Mouse (Mus musculus): Measurements from ENCODE around the gene Ethe1.

Ethe1 gene

DNA sequence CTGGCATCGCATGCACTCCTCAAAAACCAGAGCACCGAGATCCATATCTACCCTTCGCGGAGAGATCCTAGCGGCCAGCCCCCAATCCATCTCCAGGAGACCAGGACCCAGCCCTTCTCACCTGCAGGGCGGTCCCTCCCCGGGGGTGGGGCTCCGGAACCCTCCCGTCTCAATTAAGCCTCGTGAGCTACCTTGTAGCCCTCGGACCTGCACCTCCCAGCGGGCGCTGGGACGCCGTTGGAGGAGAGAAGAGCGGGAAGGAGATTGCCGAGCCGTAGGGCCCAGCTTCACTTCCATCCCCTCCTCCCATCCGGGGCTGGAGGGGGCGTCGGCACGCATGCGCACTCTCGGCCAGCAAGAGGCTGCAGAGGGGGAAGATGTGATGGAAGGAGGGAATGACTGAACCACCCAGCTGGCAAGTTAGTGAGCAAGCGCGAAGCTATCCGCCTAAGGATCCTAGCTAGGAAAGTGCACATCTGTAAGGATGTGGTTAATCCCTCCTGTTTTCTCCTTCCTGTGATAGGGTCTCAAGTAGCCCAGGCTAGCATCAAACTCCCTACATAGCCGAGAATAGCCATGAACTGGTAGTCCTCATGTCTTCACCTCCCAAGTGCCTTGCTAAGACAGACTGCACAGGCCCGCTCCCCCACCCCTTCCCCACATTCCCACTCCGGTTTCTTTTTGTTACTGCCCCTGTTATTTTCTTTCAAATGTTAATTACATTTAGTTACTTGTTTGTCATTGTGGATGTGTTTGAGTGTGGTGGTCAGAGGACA is at the start of gene Ethe1, which contains the start of gene Zfp575:
TSS of gene Ethe1 (plus strand) at position 214 of the 776 bp plus-strand sequence.
TSS of gene Zfp575 (minus strand) at position 312 of the 776 bp plus-strand sequence.
- no peak for DNase-seq (ENCODE audit: low spot score in 2 of 2)

DNA sequence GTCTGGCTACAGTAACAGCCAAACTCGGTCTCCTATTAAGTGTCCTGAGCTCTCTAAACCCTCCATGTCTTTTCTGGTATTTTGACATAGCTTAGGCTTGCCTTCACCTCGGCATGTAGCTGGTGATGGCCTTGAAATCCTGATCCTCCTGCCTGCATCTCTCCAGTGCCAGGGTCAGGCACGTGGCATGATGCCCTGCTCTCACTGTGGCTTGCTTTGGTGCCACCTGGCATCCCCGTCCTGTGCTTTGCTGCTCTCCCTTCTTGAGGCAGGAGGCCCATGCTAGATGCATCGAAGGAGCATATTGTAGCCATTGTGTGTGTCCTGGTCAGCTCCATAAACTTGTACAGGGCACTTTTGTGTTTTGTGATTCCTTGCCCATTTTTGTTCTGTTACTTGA is 49.8 kb upstream of the Ethe1 start:
- DNase-seq (ENCODE audit: low spot score in 2 of 2), result no peak

DNA sequence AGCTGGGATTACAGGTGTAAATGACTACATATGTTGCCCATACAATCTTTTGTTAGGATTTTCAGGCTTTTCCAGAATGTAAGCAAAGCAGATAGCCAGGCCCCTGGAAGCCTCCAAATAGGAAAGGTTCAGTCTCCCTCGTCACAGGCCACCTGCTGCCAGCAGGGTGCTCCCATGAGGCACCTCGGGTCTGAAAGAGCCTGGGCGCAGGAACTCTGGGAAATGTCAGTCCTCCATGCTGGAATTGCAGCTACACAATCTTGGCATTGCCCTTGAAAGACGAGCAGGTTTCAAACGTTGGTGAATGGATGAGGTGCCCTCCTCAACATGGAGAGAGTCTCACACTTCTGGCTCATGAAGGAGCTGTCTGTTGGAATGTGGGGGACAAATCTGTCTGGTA is 49.2 kb upstream of the Ethe1 start:
- DNase-seq (ENCODE audit: low spot score in 2 of 2), result no peak

DNA sequence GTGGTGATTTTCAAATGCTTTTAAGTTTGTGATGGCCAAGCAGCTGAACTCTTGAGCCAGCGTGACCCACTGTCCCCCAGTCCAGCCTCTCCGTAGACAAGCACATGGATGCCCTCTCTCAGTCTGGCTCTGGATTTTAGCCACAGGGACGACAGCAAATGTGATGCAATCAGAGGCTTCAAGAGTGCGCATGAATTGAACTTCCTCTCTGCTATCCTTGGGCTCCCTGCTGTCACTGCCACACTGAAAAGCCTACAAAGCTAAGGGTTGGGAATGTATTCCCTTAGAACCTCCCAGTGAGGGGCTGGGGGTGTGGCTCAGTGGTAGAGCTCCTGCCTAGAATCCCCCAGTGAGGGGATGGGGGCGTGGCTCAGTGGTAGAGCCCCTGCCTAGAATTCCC is 48.6 kb upstream of the Ethe1 start:
- DNase-seq (ENCODE audit: low spot score in 2 of 2), result no peak

DNA sequence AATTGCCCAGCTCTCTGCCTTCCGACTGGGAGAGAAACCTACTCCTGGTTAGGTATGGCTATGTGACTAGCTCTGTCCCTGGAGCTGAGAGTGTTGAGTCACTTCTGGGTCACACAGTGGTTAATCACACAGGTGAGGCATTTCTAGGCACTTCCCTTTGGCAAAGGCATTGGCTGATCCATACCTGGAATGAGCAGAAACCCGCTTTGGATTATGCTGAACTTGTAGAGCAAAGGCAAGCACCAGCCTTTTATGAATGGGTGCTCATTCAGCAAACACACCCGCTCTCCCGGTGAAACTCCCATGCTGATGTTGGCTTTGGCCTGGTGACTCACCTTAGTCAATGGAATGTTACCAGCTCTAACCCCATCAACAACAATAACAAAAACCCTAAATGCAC is 47.7 kb upstream of the Ethe1 start:
- no peak for DNase-seq (ENCODE audit: low spot score in 2 of 2)

DNA sequence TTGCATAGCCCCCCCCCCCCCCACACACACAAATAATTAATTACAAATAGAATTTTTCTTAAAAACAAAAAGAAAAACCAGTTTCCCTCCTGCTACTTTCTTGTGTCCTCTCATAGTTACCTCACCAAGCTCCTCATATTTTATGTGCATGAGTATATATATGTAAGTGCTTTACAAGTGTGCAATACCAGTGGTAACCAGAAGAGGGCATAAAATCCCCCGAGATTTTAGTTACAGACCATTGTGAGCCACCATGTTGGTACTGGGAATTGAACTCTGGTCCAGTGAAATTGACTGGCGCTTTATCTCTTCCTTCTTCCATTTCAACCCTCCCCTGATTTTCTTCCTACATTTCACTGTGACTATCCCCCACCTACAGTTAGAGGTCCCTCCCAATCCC is 42.8 kb upstream of the Ethe1 start:
- no peak for DNase-seq (ENCODE audit: low spot score in 2 of 2)

DNA sequence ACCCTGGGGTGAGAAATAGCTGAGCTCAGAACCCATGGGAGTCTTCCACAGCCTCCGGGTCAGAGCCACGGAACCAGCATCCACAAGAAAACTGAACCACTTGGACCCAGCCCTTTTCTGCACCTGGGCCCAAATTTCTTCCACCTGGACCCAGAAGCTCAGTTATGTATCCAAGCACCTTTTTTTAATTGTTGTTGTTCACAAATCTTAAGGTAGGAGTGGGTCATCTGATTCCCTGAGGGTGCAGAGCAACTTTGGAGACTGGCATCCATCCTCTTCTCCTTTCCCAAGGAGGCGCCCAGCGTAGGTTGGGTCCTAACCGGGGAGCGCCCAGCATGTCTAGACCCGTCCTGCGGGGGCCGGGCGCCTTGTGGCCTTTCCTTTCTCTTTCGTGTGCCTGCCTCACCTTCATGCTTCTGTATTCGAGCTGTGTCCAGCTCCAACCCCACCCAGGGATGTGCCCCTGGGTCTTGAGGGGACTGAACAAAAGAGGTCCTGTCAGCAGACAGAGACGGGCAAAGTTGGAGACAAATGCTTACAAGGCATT is 41.2 kb upstream of the Ethe1 start, which contains the start of the genes Pinlyp and Xrcc1:
TSS of gene Pinlyp (minus strand) at position 51 of the 547 bp plus-strand sequence.
TSS of gene Xrcc1 (plus strand) at position 222 of the 547 bp plus-strand sequence.
- peak in 1 of 2 experiments; percentile 28 for DNase-seq (ENCODE audit: low spot score in 2 of 2)

DNA sequence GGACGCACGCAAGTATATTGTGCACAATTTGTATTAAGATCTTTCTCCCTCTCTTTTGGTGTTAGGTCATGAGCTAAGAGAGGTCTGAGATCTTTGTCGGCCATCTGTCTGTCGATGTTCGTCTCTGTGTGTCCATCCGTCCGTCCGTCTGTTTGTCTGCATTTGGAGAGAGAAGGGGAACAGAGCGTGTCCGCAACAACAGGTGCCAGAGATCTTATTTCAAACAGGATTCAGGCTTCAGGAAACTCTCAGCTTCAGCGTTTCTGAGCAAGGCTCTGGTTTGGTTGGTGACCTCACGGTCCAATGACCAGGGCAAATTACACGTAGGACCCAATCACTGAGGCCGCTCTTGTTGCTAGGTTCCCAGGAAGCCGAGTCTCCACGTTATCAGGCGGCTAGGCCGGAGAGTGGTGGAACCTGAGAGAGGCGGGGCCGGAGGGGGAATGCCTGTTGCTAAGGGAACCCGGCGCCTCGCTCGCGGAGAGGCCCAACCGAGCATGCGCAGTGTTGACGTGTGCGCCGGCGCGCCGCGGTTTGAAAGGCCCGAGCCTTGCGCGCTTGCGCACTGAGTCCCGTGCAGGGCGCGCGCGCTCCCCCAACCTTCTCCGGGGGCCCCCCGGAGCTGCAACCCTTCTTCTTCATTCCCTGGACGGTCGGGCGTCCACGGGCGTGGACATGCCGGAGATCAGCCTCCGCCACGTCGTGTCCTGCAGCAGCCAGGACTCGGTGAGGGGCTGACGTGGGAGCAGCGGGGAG is 40.5 kb upstream of the Ethe1 start:
- DNase-seq (ENCODE audit: low spot score in 2 of 2), result peak; percentile 99

DNA sequence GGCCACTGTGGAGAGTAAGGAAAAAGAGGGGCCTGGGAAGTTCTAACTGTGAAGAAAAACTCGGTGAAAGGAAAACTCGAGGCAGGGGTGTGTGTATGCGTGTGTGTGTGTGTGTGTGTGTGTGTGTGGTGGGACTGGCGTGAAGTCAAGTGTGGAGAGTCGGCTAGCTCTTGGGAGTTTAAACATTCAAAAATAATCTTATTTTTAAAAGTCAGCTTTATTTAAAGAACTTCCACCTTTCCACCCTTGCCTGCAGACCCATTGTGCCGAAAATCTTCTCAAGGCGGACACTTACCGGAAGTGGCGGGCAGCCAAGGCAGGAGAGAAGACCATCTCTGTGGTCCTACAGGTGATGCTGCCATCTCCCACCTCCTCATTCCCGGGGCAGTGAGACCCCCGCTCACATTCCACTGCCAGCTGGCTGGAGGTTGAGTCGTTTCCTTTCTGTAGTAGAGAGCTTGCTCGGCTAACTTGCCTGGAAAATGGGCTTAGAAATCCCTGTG is 39.8 kb upstream of the Ethe1 start:
- no peak for DNase-seq (ENCODE audit: low spot score in 2 of 2)

DNA sequence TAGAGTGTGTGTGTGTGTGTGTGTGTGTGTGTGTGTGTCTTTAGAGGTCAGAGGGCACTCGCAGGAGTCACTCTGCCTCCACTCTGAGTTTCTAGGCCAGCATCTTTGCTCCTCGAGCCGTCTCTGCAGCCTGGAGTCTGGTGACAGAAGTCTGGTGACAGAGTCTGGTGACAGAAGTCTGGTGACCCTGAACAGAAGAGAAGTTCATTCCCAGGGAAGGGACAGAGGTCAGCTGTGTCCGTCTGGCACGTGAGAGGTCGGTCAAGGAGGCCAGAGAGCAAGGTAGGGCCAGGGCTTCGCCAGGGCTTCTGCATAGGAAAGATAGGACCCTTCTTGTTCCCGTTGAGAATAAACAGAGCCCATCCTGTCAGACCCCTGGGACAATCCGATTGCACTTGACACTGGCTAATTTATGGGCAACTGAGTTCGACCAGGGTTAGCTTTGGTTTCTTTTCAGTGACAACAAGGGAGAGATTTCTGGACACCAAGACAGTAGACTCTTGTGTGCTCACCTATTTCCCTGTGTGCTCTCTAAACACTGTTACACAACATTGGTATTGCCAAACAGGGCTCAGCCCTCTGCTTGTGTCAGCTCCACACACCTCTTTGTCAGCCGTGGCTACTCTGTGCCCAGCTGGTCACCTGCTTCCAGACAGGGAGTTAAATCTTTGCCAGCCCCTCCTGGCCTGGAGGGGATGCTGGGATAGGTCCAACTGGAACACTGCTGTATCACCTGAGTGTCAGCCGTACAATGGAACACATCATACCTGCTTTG is 35.2 kb upstream of the Ethe1 start:
- DNase-seq (ENCODE audit: low spot score in 2 of 2), result no peak

DNA sequence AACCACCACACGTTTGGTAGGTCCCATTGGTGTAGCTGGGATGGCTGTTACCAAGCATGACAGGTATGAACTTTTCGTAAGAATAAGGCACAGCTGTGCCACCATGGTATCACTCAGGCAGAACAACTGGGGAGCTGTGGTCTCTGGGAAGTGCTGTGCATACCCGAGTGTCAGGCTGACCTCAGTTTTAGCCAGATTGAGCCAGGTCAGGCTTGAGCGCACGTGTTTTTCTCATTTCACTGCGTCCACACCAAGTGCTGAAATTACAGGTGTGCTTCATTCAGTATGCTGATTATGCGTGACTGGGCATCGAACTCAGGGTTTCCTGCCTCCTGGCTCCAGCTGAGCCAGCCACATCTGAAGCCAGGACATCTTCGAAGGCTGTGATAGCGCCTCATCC is 31.6 kb upstream of the Ethe1 start:
- DNase-seq (ENCODE audit: low spot score in 2 of 2), result no peak

DNA sequence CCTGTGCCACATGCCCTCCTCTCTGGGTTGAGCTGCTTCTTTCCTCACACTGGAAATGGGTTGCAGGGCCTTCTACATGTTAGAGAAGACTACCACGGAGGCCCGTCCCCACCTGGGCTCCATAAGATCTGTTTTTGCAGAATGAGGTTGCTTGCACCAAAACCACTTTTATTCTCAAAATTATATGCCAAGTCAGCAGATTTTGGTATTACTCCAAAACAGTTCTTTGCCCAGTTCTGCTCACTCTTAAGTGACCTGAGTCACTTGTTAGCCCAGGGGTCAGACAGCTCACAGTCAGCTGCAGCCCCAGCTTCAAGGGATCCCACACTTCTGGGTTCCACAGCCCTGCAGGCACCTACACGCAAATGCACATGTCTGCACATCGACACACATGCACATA is 25.9 kb upstream of the Ethe1 start:
- DNase-seq (ENCODE audit: low spot score in 2 of 2), result no peak

DNA sequence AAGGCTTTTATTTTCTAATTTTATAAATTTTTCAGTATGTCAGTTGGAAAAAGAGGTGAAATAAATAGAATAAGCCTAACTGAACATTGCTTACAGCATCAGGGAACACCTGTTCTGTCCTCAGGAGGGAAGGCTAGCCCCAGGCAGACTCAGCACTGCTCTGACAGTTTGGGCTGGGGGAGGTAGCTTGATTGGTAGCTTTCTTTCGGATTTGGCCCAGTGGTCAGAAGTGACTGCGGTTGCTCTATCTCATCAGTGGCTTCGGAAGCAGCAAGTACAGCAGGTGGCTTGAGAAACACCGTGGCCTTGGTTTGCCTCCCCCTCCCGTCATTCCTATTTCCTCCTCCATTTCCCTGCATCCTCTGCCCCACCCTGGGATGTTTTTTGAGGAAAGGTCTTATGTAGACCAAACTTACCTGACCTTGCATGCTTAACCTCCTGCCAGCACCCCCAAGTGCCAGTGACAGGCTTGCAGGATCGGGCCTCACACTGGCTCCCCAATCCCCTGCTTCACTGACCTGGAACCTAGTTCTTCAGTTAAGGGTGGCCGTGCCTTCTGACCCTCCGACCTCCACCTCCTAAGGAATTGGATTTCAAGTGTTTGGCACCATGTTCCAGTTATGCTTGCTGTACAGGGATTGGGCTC is 24.0 kb upstream of the Ethe1 start:
- peak; percentile 53 to 59 for DNase-seq (ENCODE audit: low spot score in 2 of 2)

DNA sequence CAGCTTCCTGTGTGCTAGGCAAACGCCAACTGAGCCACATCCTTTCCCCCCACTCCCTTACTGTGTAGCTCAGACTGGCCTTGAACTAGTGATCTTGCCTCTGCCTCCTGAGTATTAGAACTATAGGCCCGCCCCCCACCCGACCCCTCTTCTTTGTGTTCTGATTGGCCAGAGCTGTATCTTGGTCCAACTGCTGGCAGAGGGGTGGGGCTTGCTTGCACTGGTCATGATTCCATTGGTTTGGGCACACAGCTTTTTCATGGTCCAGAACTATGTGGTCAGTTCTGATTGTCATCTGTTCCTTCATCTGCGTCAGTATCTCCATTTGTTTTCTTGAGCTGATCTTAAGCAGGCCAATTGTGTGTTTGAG is 23.5 kb upstream of the Ethe1 start:
- no peak for DNase-seq (ENCODE audit: low spot score in 2 of 2)

DNA sequence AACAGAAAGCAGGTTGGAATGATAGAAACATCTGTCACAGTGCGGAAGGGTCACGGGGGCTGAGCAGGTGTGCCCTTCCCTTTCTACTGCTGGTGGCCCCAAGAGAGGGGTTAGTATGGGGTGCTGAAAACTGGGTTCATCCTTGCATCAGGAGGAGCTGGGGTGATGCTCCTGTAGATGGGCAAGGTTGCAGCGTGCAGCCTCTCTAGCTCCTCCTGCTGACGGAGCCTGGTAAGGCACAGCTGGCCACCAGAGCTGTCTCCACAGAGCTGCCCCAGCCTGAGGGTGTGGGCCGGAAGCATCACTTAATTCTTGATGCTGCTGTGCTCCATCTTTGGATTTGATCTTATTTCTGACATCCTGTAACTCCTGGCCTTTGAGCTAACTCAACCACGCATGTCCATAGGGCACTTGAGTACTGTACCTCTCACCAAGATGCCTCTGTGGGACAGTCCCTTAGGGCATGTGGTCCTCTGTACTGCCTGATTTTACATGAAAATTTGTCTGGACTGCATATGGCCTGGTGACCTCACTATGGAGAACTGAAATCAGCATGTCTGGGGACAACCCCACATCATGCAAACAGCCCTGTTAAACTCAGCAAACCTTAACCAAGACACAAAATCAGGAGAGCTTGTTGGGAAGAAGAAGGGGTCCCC is 22.6 kb upstream of the Ethe1 start:
- peak; percentile 81 to 82 for DNase-seq (ENCODE audit: low spot score in 2 of 2)

DNA sequence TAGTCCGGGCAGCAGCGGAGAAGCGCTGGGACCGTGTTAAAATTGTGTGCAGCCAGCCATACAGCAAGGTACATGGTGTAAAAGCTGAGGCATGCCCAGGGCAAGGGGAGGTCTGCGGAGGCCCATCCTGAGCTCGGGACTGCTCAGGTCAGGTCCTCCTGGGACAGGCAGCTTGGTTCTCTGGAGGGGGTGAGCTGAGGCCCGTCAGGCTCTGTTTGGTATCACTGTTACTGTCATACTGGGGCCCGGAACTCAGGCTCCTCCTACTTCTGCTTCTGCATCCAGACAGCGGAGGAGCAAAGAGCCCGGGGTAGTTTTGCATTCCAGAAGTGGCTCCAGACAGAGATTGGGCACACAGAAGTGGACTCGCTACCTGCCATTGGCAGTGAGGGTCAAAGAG is 21.7 kb upstream of the Ethe1 start:
- peak; percentile 42 to 55 for DNase-seq (ENCODE audit: low spot score in 2 of 2)

DNA sequence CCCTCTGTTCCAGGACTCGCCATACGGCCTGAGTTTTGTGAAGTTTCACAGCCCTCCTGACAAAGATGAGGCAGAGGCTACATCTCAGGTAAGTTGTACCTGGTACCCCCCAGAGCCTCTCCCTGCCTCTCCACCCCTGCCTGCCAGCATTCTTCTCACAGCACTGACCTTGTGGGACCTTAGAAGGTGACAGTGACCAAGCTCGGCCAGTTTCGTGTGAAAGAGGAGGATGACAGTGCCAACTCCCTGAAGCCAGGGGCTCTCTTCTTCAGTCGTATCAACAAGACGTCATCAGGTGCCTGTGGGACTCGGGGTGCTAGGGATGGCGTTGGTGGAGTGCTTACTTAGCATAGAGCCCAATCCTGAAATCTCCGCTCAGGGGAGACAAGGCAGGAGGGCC is 21.1 kb upstream of the Ethe1 start:
- no peak for DNase-seq (ENCODE audit: low spot score in 2 of 2)

DNA sequence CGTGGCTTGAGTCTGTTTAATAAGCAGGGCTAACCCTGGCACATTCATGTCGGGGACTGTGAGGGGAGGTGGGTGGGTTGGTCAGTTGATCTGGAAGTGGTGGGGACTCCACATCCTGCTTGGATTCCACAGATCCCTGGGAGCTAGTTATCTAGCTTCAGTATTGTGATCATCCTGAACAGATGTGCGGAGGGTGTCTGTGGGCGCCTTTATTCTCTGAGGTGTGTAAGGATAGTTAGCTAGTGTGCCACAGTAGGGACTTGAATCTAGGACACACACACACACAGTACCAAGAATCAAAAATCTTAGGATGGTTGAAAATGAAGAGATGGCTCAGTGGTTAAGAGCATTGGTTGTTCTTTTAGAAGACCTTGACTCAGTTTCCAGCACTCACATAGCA is 18.8 kb upstream of the Ethe1 start:
- DNase-seq (ENCODE audit: low spot score in 2 of 2), result no peak

DNA sequence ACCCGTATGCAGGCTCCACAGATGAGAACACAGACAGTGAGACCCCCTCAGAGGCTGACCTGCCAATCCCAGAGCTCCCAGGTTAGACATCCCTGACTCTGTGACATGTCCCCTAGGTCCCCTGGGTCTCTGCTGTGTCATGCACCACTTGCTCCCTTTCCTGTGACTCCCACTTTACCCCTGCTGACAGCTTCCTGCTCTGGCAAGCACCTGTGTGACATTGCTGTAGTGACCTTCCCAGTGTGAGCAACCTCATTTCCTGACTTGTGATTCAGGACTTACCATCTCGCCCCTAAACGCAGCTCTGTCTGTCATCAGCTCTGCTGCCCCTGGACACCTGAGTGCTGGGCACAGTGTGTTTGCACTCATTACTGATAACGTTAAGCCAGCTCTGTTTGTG is 16.3 kb upstream of the Ethe1 start:
- DNase-seq (ENCODE audit: low spot score in 2 of 2), result no peak

DNA sequence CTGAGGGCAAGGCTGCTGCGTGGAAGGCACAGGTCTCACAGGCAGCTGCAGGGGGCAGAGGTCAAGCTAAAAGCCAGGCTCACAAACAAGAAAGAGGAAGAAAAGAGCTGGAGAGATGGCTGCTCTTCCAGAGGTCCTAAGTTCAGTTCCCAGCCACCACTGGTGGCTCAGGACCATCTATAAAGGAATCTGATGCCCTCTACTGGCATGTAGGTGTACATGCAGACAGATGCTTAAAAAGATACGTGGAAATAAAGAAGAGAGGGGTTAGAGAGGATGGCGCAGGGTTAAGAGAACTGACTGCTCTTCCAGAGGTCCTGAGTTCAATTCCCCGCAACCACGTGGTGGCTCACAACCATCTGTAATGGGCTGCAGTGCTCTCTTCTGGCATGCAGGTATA is 14.9 kb upstream of the Ethe1 start:
- no peak for DNase-seq (ENCODE audit: low spot score in 2 of 2)
